Mouse (Mus musculus) G1E-ER4 (cell line): Measurements from ENCODE around the gene Ptk6. TPM values are rescaled to one million over a fixed set of nuclear protein-coding genes. Genes with fewer than 3 reads are reported as not detected.

Experiments
- GATA1 ChIP-seq: IDR thresholded peaks from one replicate; pipeline ENCODE4 v1.8.0; 2012; ENCODE audit warnings: low read length, inconsistent platforms
- polyA plus RNA-seq: library from polyadenylated mRNA; stranded (reverse); fragments of >175 nt; gene quantifications from 2 replicates; pipeline ENCODE4 v1.2.3, GENCODE M21; 2012

Gene Ptk6
- polyA plus RNA-seq, 1 experiment, result not detected

- no peak for TF ChIP-seq GATA1
Observed at GRCm38 (mm10) chr2:181191936-181192335, 10.7 kb downstream of the Ptk6 start.

DNA sequence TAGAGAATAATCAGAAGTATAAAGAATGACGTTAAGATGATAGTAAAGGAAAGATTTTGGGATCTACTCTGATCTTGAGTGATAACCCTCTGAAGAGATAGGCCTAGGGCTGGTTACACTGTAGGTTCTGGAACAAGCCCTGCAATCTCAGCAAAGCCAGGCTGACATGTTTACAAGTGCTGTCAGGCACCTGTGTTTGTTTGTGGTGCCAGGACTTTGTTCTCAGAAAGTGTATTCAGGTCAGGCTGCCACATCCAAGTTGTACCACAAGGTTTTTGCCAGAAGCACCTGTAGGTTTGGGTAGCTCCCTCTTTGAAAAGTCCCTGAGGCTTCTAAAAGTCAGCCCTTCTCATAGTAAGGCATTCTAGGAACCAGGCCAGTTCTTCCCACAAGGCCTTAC lies 13.3 kb downstream of the Ptk6 start:
- TF ChIP-seq GATA1, result no peak

DNA sequence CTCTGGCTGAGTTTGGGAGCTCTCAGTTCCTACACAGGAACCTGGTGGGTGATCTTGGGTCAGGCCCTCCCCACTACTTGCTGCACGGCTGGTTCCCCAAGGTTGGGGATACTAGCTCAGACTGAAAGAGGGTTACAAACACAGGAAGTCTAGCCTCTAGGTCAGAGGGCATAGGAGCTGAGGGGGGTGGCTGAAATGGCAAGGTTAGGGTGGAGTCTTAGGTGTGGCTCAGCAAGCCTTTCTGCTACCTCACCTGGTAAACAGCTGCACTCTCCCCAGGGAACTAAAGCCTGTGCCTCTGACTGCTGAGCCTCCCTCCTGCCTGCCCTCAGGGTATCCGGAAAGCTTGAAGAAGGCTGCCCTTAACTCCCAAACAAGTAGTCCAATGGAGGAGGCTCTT lies 13.9 kb downstream of the Ptk6 start:
- TF ChIP-seq GATA1, result no peak

DNA sequence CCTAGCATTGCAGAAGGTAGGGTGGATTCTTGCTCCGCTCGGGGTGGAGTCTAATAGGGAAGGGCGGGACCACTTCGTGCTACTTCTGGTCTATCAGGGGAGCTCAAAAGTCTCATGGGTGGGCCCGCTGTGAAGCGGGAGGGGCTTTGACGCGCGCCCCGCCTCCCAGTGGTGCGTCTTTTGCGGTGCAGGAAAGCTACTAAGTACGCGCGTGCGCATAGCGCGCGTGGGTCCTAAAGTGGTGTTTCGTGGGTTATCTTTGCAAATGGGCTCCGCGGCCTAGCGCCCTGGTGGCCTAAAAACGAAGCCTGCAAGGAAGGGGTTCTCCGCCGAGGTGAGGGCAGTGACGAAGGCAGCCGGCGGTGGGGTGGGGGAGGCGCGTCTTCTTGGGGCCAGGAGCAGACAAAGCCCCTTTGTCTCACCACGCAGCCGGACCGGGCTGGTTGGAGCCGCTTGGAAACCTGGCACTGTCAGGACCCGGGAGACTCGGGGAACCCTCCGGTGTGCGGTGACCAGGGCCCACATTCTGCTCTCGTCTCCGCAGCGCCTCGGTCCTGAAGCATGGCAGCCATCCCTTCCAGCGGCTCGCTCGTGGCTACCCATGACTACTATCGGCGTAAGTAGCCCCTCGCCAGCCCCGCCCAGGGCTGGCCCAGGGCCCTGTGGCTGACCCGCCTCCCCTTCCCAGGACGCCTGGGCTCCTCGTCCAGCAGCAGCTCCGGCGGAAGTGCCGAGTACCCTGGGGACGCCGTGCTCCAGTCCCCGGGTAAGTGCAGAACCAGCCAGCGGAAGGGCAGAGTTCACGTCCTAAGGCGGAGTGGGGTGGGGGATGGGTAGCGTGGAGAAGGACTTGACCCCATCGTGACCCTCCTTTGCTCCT lies 15.2 kb downstream of the Ptk6 start, which contains the start of gene Ppdpf:
Ppdpf (plus strand) TSS at position 127 of the 880 bp plus-strand sequence.
- no peak for TF ChIP-seq GATA1

GRCm38 (mm10) chr2:181186635-181187034 lies 16.0 kb downstream of the Ptk6 start:
- TF ChIP-seq GATA1, result no peak

DNA sequence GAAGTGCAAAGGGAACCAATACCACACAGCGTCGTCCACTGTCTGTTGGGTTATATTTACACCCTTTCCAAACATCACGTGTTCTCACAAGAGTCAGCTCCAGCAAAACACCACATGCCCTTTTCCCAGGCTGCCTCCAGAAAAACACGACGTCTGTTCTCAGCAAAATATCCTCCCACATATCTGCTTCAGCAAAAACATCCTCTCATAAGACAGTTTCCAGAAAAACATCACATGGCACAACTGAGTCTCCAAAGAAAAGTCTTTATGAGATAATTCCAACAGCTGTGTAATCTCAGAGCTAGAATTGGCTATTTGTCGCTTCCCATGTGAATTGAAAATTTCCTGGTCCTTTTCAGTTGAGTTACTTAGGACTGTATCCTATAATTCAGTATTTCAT lies 21.7 kb downstream of the Ptk6 start:
- TF ChIP-seq GATA1, result no peak

DNA sequence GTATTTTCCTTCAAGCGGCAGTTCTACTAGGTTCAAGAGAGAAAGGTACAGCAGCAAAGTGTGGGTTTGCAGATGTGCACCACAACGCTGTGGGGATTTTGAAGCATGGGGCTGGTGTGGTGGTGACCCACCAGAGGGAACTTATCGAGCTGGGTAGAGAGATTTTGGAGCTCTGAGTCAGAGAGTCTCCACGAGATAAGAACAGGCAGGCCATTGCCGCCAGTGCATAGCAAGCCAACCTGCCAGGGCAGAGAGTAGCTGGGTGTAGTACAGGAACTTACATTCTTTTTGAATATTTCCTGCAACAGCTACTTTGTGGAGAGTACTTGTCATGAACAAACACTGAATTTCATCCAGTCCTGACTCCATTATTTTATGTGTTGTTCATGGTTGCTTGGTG lies 24.1 kb downstream of the Ptk6 start:
- no peak for TF ChIP-seq GATA1

GRCm38 (mm10) chr2:181178015-181178414 lies 24.6 kb downstream of the Ptk6 start:
- TF ChIP-seq GATA1, result no peak

- no peak for TF ChIP-seq GATA1
Observed at GRCm38 (mm10) chr2:181174646-181175045, 27.9 kb downstream of the Ptk6 start.

DNA sequence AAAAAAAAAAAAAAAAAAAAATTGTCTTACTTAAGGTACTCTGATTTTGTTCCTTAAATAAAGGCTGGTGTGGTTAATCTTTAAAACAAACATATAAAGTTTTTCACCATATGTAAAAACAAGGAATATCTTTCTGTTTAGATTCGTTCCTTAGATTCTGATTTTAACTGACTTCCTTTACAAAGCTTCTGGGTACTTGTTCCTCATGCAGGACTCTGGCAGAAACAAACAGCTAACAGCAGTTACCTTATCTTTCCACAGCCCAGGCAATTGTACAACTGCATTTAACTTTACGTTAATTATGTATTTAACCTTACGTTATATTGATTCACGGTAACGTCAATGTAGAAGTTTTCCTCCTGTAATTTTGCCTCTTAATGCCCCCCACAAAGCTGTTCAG lies 36.1 kb downstream of the Ptk6 start:
- no peak for TF ChIP-seq GATA1

- no peak for TF ChIP-seq GATA1
Observed at GRCm38 (mm10) chr2:181160821-181161220, 41.8 kb downstream of the Ptk6 start.

GRCm38 (mm10) chr2:181159771-181160170 lies 42.8 kb downstream of the Ptk6 start:
- TF ChIP-seq GATA1, result no peak

DNA sequence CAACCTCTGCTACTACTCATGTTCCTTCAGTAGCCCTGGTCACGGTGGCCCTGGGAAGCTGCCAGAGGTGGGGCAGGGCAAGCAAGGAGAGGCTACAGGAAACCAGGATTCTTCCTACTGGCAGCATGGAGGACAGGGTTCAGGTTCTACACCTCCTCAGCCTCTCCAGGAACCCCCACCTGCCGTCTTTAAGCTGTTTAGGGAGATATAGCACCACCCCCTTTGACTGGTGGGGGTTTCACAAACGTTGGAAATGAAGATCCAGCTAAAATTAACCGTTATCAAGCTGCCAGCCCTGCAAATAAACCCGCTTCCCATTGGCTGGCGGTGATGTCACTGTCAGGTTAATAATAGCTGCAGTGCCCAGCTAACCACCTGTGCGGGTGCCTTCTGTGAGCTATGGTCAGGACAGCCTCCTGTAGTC lies 43.5 kb downstream of the Ptk6 start:
- no peak for TF ChIP-seq GATA1

- TF ChIP-seq GATA1, result no peak
Observed at GRCm38 (mm10) chr2:181158471-181158870, 44.1 kb downstream of the Ptk6 start.

GRCm38 (mm10) chr2:181157716-181158302 lies 44.8 kb downstream of the Ptk6 start:
- no peak for TF ChIP-seq GATA1

DNA sequence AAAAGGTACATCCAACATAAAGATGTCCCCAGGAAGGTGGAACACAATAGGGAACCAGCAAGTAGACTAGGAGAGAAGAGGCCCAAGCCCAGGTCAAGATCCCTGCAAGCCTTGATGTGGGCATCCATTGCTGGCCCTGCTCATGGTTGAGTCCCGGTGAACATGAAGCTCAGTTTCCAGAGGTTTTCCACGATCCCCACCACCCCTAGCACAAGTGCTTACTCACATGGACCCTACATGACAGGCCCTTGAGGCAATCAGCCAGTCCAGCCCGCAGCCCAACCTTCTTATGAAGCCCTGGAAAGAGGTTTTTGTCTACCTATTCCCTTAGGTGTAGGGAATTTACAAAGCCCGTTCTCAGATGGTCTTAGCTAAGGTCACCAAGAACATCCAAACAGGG lies 45.4 kb downstream of the Ptk6 start:
- TF ChIP-seq GATA1, result no peak

GRCm38 (mm10) chr2:181156248-181157121 lies 46.1 kb downstream of the Ptk6 start, which contains the start of gene Eef1a2:
TSS of gene Eef1a2 (minus strand) at chr2:181157014.
- TF ChIP-seq GATA1, result no peak
